Mouse (Mus musculus): ENCODE measurements at regions not wholly inside any gene's neighbourhood (a gene's known extent, or its start where the extent isn't known, plus 50 kb on each side); places are given as distances from the start of the nearest gene placed in this dataset.

- DNase-seq (ENCODE audit: low read depth, low spot score): no peak
These were observed 674.2 kb downstream of the Rfpl4b start for GRCm38 (mm10) chr10:38147421-38147820.

GRCm38 (mm10) chr10:38139196-38139595, 682.4 kb downstream of the Rfpl4b start:
- DNase-seq (ENCODE audit: low read depth, low spot score): no peak

GRCm38 (mm10) chr10:38121911-38122573, 699.5 kb downstream of the Rfpl4b start:
- no peak for DNase-seq (ENCODE audit: low read depth, low spot score)

- no peak for DNase-seq (ENCODE audit: low read depth, low spot score)
These were observed 703.0 kb downstream of the Rfpl4b start for GRCm38 (mm10) chr10:38118601-38119000.

GRCm38 (mm10) chr10:38116516-38116915, 705.1 kb downstream of the Rfpl4b start:
- DNase-seq (ENCODE audit: low read depth, low spot score): no peak

GRCm38 (mm10) chr10:38114194-38114593, 707.4 kb downstream of the Rfpl4b start:
- DNase-seq (ENCODE audit: low read depth, low spot score): no peak

GRCm38 (mm10) chr10:38108591-38108990, 713.0 kb downstream of the Rfpl4b start:
- no peak for DNase-seq (ENCODE audit: low read depth, low spot score)

- DNase-seq (ENCODE audit: low read depth, low spot score): no peak
These were observed 718.0 kb downstream of the Rfpl4b start for GRCm38 (mm10) chr10:38103570-38103969.

GRCm38 (mm10) chr10:38078521-38078920, 743.1 kb downstream of the Rfpl4b start:
- DNase-seq (ENCODE audit: low read depth, low spot score): no peak

GRCm38 (mm10) chr10:38072394-38072793, 749.2 kb downstream of the Rfpl4b start:
- no peak for DNase-seq (ENCODE audit: low read depth, low spot score)

GRCm38 (mm10) chr10:38059050-38059449, 762.5 kb downstream of the Rfpl4b start:
- DNase-seq (ENCODE audit: low read depth, low spot score): no peak

GRCm38 (mm10) chr10:38010452-38010851, 811.1 kb downstream of the Rfpl4b start:
- DNase-seq (ENCODE audit: low read depth, low spot score): no peak

GRCm38 (mm10) chr10:37995691-37996445, 825.7 kb downstream of the Rfpl4b start:
- DNase-seq (ENCODE audit: low read depth, low spot score): no peak

GRCm38 (mm10) chr10:37988297-37989263, 833.0 kb downstream of the Rfpl4b start:
- DNase-seq (ENCODE audit: low read depth, low spot score): no peak

GRCm38 (mm10) chr10:37978899-37979539, 840.3 kb upstream of the Marcks start:
- DNase-seq (ENCODE audit: low read depth, low spot score): no peak

- DNase-seq (ENCODE audit: low read depth, low spot score): no peak
These were observed 821.3 kb upstream of the Marcks start for GRCm38 (mm10) chr10:37960051-37960450.

GRCm38 (mm10) chr10:37914780-37915179, 776.1 kb upstream of the Marcks start:
- no peak for DNase-seq (ENCODE audit: low read depth, low spot score)

- no peak for DNase-seq (ENCODE audit: low read depth, low spot score)
These were observed 772.9 kb upstream of the Marcks start for GRCm38 (mm10) chr10:37911669-37912068.

- no peak for DNase-seq (ENCODE audit: low read depth, low spot score)
These were observed 769.6 kb upstream of the Marcks start for GRCm38 (mm10) chr10:37908276-37908675.

GRCm38 (mm10) chr10:37907731-37908130, 769.0 kb upstream of the Marcks start:
- DNase-seq (ENCODE audit: low read depth, low spot score): peak; percentile 3

- no peak for DNase-seq (ENCODE audit: low read depth, low spot score)
These were observed 749.2 kb upstream of the Marcks start for GRCm38 (mm10) chr10:37887961-37888360.
